Mouse (Mus musculus) layer of hippocampus, postnatal 14 days (tissue): ENCODE measurements around the gene Pfkp. TPM values are rescaled to one million over a fixed set of nuclear protein-coding genes. Genes with fewer than 3 reads are reported as not detected.

ENCODE experiments used
- total RNA-seq, 2 experiments: library from RNA; stranded (reverse); gene quantifications; 2 replicates each; pipeline ENCODE4 v1.2.3; 2021

Pfkp gene
- total RNA-seq, 2 experiments from 2014 or later: 245 to 257 TPM

Other genes starting within 250 kb of the Pfkp start
- 10 to 100 TPM; 49.7 to 51.1 TPM for gene Pitrm1, start 100.6 kb downstream of the Pfkp start, total RNA-seq